ENCODE assay signal across 10 mouse cellular contexts in genomic region chr10:78163923-78164322, GRCm38 (mm10). TPM values are rescaled to one million over a fixed set of nuclear protein-coding genes. Genes with fewer than 3 reads are reported as not detected.
DNase-seq lines count a peak whose midpoint lies in the region; ATAC-seq and TF ChIP-seq lines count a peak whose summit lies in the region.
"Had no signal": no experiment of that assay in that cellular context is flagged by ENCODE, and none has a peak within 500 bp of the region (broad histone marks: within the 10 kb centered on the region; RNA-seq: fewer than 3 reads in every experiment).

No protein-coding gene starts in this region.

- 31% methylated on average over 4 of the region's 4 CpGs for WGBS in kidney, embryonic 15.5 days

- ATAC-seq in kidney, embryonic 15.5 days (replicated peaks; ENCODE audit: low FRiP score), result no peak
- peak; percentile 48; the same call in 1 of the 2 replicates for ATAC-seq in G1E (ENCODE audit: extremely low read depth, insufficient number of reproducible peaks, low FRiP score, poor library complexity, severe bottlenecking)
- peak; percentile 52 for ATAC-seq in monocyte, adult 5-6 weeks (replicated peaks; ENCODE audit: insufficient number of reproducible peaks, low FRiP score, low TSS enrichment, poor library complexity, severe bottlenecking)

- no peak overlapping the region for H3K4me2 ChIP-seq in kidney, embryonic 15.5 days
- H3K4me2 ChIP-seq: embryonic facial prominence, embryonic 15.5 days; lung, embryonic 15.5 days had no signal

- H3K27me3 ChIP-seq in kidney, embryonic 15.5 days, result no peaks in the 10 kb centered on the region
- H3K27me3 ChIP-seq in G1E (ENCODE audit: insufficient read depth, low read length), result no peaks in the 10 kb centered on the region
- H3K27me3 ChIP-seq: embryonic facial prominence, embryonic 15.5 days; lung, embryonic 15.5 days had no signal

- H3K9ac ChIP-seq in kidney, embryonic 15.5 days, result no peak overlapping the region
- H3K9ac ChIP-seq: embryonic facial prominence, embryonic 15.5 days; lung, embryonic 15.5 days had no signal

- no peak overlapping the region for H3K27ac ChIP-seq in kidney, embryonic 15.5 days
- H3K27ac ChIP-seq: embryonic facial prominence, embryonic 15.5 days; lung, embryonic 15.5 days had no signal

- peak; percentile 56 for DNase-seq in kidney, adult 18-20 months
- peak; percentile 42 for DNase-seq in G1E (ENCODE audit: low spot score)
- DNase-seq in cerebellum, adult 9-10 months, result peak; percentile 82
- peak; percentile 43 for DNase-seq in gastrocnemius, postnatal 25 days
- peak; percentile 56 to 69 for DNase-seq in layer of hippocampus, postnatal 14 days (ENCODE audit: low spot score in 2 of 2)
- peak; percentile 27 to 67 for DNase-seq in thymus, postnatal 10 days (ENCODE audit: low spot score in 2 of 2)

- no peak overlapping the region for H3K4me3 ChIP-seq in kidney, embryonic 15.5 days (replicated peaks)
- no peak overlapping the region for H3K4me3 ChIP-seq in G1E (ENCODE audit: low read depth, low read length)
- H3K4me3 ChIP-seq: embryonic facial prominence, embryonic 15.5 days; lung, embryonic 15.5 days had no signal

- peaks cover 19% of the 10 kb centered on the region for H3K4me1 ChIP-seq in kidney, embryonic 15.5 days
- peaks cover 37% of the 10 kb centered on the region for H3K4me1 ChIP-seq in G1E (ENCODE audit: insufficient read depth, low read depth, low read length)

- TF ChIP-seq CTCF in G1E (IDR thresholded peaks at IDR 0.05; ENCODE audit: low read depth, low read length), result peak; percentile 57

- peaks cover 71% of the 10 kb centered on the region for H3K36me3 ChIP-seq in kidney, embryonic 15.5 days
- H3K36me3 ChIP-seq in G1E (replicated peaks), result peaks cover 87% of the 10 kb centered on the region

- H3K9me3 ChIP-seq in kidney, embryonic 15.5 days (replicated peaks), result no peaks in the 10 kb centered on the region
- no peaks in the 10 kb centered on the region for H3K9me3 ChIP-seq in G1E (replicated peaks)
- H3K9me3 ChIP-seq: embryonic facial prominence, embryonic 15.5 days; lung, embryonic 15.5 days had no signal

RNA-seq across cellular contexts. Expression of gene D10Jhu81e, which starts 5.7 kb away (rescaled TPM):
- polyA plus RNA-seq in kidney, embryonic 15.5 days (2015; fragmentation: Nextera tagmentation; extraction: Ambion mirVana), result 43.2 TPM in 2 replicates
- total RNA-seq in G1E (2014; fragmentation: Nextera tagmentation), result 26.9 and 36.3 TPM in 2 replicates
- total RNA-seq in G1E (2017), result 106 and 128 TPM in 2 replicates
- 88.4 and 100 TPM in 2 replicates for polyA plus RNA-seq in G1E (2012)
- 100 to 1,000 TPM; 225 to 235 TPM for total RNA-seq in gastrocnemius, postnatal 25 days (2021)
- 100 to 1,000 TPM; 116 to 119 TPM for total RNA-seq in layer of hippocampus, postnatal 14 days (2021)
- 25.6 to 38.1 TPM (median 29.0 TPM) in 3 replicates for total RNA-seq in monocyte, adult 5-6 weeks (2017)

RNA-seq across cellular contexts. Expression of gene Pwp2, which starts 21.0 kb away (rescaled TPM):
- 21.7 and 22.6 TPM in 2 replicates for polyA plus RNA-seq in kidney, embryonic 15.5 days (2015; fragmentation: Nextera tagmentation; extraction: Ambion mirVana)
- total RNA-seq in G1E (2014; fragmentation: Nextera tagmentation), result 8.7 and 11.0 TPM in 2 replicates
- total RNA-seq in G1E (2017), result 23.4 and 26.3 TPM in 2 replicates
- polyA plus RNA-seq in G1E (2012), result 15.8 and 18.8 TPM in 2 replicates
- total RNA-seq in gastrocnemius, postnatal 25 days (2021), result 1 to 10 TPM; 7.6 to 8.3 TPM
- 10 to 100 TPM; 17.5 to 17.9 TPM for total RNA-seq in layer of hippocampus, postnatal 14 days (2021)
- 8.8 to 11.7 TPM (median 9.8 TPM) in 3 replicates for total RNA-seq in monocyte, adult 5-6 weeks (2017)
